Mouse (Mus musculus) frontal cortex, postnatal 25 days (tissue): ENCODE data around the gene Inpp5a.

Experiments used
- DNase-seq, 2 experiments: peaks; one replicate each; pipeline ENCODE4 v3.0.0; 2022; ENCODE audit warnings: low spot score in 2 of 2

Gene Inpp5a

GRCm38 (mm10) chr7:139576064-139576686 lies 187.3 kb downstream of the Inpp5a start:
- no peak for DNase-seq

GRCm38 (mm10) chr7:139579261-139579905 lies 190.5 kb downstream of the Inpp5a start:
- no peak for DNase-seq

GRCm38 (mm10) chr7:139580851-139581775 lies 192.2 kb downstream of the Inpp5a start:
- no peak for DNase-seq

DNA sequence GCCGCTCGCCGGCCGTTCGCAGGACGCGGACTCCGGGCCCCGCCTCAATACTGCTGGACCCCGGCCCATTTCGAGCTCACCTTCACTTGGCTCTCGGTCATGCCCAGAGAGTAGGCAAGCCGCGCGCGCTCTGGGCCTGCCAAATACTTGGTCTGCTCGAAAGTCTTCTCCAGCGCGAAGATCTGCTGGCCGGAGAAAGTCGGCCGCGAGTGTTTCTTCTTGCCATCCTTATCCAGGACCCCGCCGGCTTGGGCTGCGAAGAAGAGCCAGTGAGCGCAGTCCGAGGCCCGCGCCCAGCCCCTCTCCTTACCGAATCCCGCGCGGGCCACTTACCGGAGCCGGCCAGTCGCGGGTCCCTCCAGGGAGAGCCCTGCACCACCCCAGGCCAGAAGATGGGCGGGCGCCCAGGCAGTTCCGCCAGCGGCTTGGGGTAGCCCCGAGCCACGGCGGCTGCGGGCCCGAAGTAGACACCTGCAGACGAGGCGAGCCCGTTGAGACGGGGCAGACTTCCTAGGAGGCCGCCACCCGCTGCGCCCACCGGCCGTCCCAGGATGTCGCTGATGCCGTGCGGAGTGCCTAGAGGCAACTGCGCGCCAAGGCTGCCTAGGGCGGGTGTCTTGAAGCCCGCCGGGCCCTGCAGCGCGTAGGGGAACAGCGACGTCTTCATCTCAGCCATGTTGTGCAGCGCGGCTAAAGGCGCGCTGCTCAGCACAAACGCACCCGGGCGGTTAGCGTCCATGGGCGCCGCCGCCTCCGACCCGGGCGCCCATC lies 193.1 kb downstream of the Inpp5a start:
- no peak for DNase-seq

GRCm38 (mm10) chr7:139582595-139582994 lies 193.7 kb downstream of the Inpp5a start, which contains the start of gene Nkx6-2:
TSS of gene Nkx6-2 (minus strand) at chr7:139582797.
- no peak for DNase-seq

DNA sequence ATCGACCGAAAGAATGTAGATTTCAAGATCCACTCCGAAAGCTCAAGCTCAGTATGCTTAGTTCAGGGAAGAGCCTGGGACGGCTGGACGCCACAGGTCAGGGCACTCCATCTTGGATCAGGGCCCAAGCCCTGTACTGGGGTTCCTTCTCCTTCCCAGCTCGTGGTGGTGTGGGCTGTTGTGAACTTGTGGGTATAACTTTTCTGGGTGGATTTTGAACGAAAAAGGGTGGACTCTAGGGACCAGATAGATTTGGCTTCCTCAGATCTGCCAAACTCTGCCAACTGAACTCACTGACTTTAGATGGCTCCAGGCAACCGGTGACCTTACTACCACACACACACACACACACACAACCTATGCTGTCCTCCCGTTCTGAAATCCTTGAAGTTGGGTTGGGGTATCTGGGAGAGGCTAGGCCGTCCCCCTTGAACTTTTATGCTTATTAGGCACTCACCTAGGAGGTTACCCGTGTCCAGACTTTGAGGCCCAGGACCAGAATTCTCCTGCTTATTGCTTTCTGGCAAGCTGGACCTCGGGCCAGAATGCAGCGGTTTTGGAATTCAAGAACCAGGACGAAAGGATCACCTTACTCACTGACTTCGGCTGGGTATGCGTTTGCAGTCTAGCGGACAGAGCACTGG lies 194.3 kb downstream of the Inpp5a start:
- DNase-seq, result no peak

GRCm38 (mm10) chr7:139584221-139585175 lies 195.6 kb downstream of the Inpp5a start:
- DNase-seq, result no peak

GRCm38 (mm10) chr7:139585183-139585821 lies 196.4 kb downstream of the Inpp5a start:
- no peak for DNase-seq

DNA sequence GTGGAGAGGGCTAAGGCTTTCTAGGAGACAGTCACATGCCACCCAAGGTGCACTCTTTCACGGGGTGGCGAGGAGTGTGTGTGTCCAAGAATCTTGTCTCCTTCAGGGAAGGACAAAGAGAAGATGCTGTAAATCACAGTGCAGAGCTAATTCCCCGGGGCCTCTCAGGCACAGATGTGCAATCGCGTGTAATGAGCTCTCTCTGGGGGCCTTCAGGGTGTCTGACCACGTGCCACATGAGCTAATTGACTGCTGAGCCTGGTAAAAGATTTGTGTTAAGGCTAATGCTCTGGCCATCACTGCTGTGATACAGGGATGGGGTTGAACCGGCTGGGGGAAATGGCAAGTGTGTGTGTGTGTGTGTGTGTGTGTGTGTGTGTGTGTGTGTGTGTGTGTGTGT lies 199.0 kb downstream of the Inpp5a start:
- no peak for DNase-seq

DNA sequence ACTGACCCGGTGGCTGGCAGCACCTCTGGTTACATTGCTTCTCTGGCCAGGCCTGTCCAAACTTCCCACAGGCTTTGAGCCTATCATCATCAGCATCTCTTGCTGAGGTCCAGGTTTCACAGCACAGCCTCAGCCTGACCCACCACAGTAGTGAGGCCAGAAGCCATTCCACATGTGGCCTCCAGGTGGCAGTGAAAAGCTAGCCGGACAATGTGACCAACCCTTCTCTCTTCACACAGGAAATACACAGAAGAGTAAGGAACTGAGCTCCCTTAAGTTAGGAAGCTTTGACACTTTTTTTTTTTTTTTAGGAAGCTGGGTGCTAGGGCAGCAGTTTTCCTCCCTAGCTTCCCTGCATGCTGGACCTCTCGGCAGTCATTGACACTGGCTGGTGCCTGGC lies 201.4 kb downstream of the Inpp5a start:
- DNase-seq, result no peak

DNA sequence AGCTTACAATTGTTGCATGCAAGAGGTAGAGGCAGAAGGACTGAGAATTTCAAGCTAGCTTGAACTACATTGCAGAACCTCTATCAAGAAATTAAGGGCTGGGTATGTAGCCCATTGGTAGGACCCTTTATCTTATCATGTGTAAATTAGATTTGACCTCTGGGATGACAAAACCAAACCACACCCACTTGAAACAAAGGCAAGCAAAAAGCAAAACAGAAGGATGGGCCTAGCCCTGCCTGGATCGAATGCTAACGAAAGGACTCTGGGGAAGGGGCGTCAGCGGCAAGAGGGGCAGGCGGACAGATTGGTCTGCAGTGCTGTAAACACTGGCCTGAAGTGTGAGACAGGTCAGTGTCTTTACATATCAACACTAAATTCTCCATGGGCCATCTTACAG lies 202.4 kb downstream of the Inpp5a start:
- no peak for DNase-seq

DNA sequence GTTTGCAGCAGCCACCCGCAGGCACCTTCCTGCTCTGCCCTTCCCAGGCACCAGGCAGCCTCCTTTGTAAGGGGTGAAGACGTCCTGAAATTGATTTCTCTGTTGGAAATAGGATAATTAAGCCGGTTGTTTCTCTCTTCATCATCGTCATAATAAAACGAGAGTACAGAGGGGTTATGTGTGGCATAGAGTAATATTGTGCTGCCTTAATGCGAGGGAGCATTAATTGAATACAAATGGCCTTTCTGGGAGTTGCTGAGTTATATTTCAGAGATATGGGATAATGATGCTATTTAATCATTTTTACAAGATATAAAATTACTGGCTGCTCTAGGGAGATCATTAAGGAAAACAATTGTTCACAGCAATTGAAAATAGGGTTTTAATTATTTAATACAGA lies 206.4 kb downstream of the Inpp5a start:
- DNase-seq, result no peak

GRCm38 (mm10) chr7:139595862-139596261 lies 207.0 kb downstream of the Inpp5a start:
- no peak for DNase-seq

- no peak for DNase-seq
Observed at GRCm38 (mm10) chr7:139610328-139610727, 221.4 kb downstream of the Inpp5a start.

GRCm38 (mm10) chr7:139615767-139616766 lies 227.2 kb downstream of the Inpp5a start:
- peak; percentile 52 to 72 for DNase-seq

- DNase-seq, result no peak
Observed at GRCm38 (mm10) chr7:139622568-139622967, 233.7 kb downstream of the Inpp5a start.

- no peak for DNase-seq
Observed at GRCm38 (mm10) chr7:139625156-139625555, 236.2 kb downstream of the Inpp5a start.
